In genomic region chr1:84872105-84872504, GRCm38 (mm10) we compare ENCODE assay signal across 15 mouse cellular contexts. TPM values are rescaled to one million over a fixed set of nuclear protein-coding genes. Genes with fewer than 3 reads are reported as not detected.
A peak's percentile ranks its signal among the peaks of the same experiment; 100 is the strongest.
DNase-seq lines count a peak whose midpoint lies in the region; ATAC-seq and TF ChIP-seq lines count a peak whose summit lies in the region.
"Had no signal": no experiment of that assay in that cellular context is flagged by ENCODE, and none has a peak within 500 bp of the region (broad histone marks: within the 10 kb centered on the region; RNA-seq: fewer than 3 reads in every experiment).

No protein-coding gene starts in this region.

- peaks cover 6% of the 10 kb centered on the region for H3K4me1 ChIP-seq in ES-Bruce4 (ENCODE audit: control insufficient read depth, insufficient read depth, low read length)
- no peaks in the 10 kb centered on the region; the same call in 1 of the 2 replicates for H3K4me1 ChIP-seq in intestine, embryonic 16.5 days (ENCODE audit: control insufficient read depth, insufficient read depth, low read length)
- peaks cover 4 to 12% of the 10 kb centered on the region in 2 experiments; a peak in 2 of 4 replicates for H3K4me1 ChIP-seq in liver, embryonic 14.5 days (replicated peaks; ENCODE audit: control insufficient read depth in 2 of 2, insufficient read depth in 2 of 2, low read length in 1 of 2)
- H3K4me1 ChIP-seq: hindbrain, embryonic 13.5 days had no signal

- no peak overlapping the region for H3K4me3 ChIP-seq in ES-Bruce4 (ENCODE audit: low read depth, low read length)
- no peak overlapping the region for H3K4me3 ChIP-seq in intestine, embryonic 16.5 days (ENCODE audit: low read length)
- H3K4me3 ChIP-seq in liver, embryonic 14.5 days (ENCODE audit: insufficient read depth in 1 of 2, low read depth in 2 of 2, low read length in 2 of 2): no peak overlapping the region
- H3K4me3 ChIP-seq: hindbrain, embryonic 13.5 days had no signal

- DNase-seq in kidney, postnatal 10 days: peak; percentile 49
- no peak for DNase-seq in liver, embryonic 14.5 days (ENCODE audit: low read depth in 3 of 3, low spot score in 3 of 3)
- no peak for DNase-seq in gastrocnemius, adult 8-10 months (ENCODE audit: low spot score in 2 of 2)
- no peak for DNase-seq in testis, postnatal 10 days (ENCODE audit: low spot score)
- no peak for DNase-seq in gastrocnemius, adult 18-20 months (ENCODE audit: low spot score)
- DNase-seq: adrenal gland, postnatal 14 days; B cell, adult 2 months; cerebellum, adult 9-11 months; embryo, embryonic 11 days; gastrocnemius, postnatal 10 days; heart, postnatal 10 days had no signal

- WGBS in intestine, embryonic 16.5 days: 14% methylated on average over 3 of the region's 3 CpGs
- WGBS in liver, embryonic 14.5 days (ENCODE audit: insufficient replicate concordance): 58% methylated on average over 3 of the region's 3 CpGs

- no peak overlapping the region for H3K4me2 ChIP-seq in intestine, embryonic 16.5 days (ENCODE audit: low read depth, low read length)
- H3K4me2 ChIP-seq in liver, embryonic 14.5 days (ENCODE audit: low read depth): no peak overlapping the region
- H3K4me2 ChIP-seq: hindbrain, embryonic 13.5 days had no signal

- H3K9me3 ChIP-seq in ES-Bruce4 (replicated peaks; ENCODE audit: control insufficient read depth, insufficient read depth, low read length, poor library complexity, severe bottlenecking): no peaks in the 10 kb centered on the region
- H3K9me3 ChIP-seq in intestine, embryonic 16.5 days (ENCODE audit: control insufficient read depth, low read length): no peaks in the 10 kb centered on the region
- no peaks in the 10 kb centered on the region for H3K9me3 ChIP-seq in liver, embryonic 14.5 days (ENCODE audit: control insufficient read depth, low read length)
- H3K9me3 ChIP-seq: hindbrain, embryonic 13.5 days had no signal

- H3K27ac ChIP-seq in ES-Bruce4 (ENCODE audit: insufficient read depth, low read length): peak overlapping the region; percentile 100
- H3K27ac ChIP-seq in intestine, embryonic 16.5 days (ENCODE audit: low read length): no peak overlapping the region
- H3K27ac ChIP-seq in liver, embryonic 14.5 days: no peak overlapping the region
- H3K27ac ChIP-seq: hindbrain, embryonic 13.5 days had no signal

- peak; percentile 49 for ATAC-seq in intestine, embryonic 16.5 days
- ATAC-seq in liver, embryonic 14.5 days (ENCODE audit: insufficient read depth): peak; percentile 48; the same call in 1 of the 2 replicates
- ATAC-seq: forebrain, embryonic 14.5 days had no signal

- H3K36me3 ChIP-seq in ES-Bruce4 (ENCODE audit: control insufficient read depth, insufficient read depth, low read length, poor library complexity, severe bottlenecking): no peaks in the 10 kb centered on the region
- H3K36me3 ChIP-seq in intestine, embryonic 16.5 days (ENCODE audit: control insufficient read depth, insufficient read depth, low read length): no peaks in the 10 kb centered on the region
- no peaks in the 10 kb centered on the region for H3K36me3 ChIP-seq in liver, embryonic 14.5 days (replicated peaks; ENCODE audit: control insufficient read depth, insufficient read depth, low read depth)
- H3K36me3 ChIP-seq: hindbrain, embryonic 13.5 days had no signal

- no peak for TF ChIP-seq POLR2A in ES-Bruce4 (IDR thresholded peaks at IDR 0.05; ENCODE audit: insufficient read depth, low read length)

- H3K9ac ChIP-seq in ES-Bruce4 (ENCODE audit: low read depth, poor library complexity, severe bottlenecking): no peak overlapping the region
- no peak overlapping the region; the same call in 1 of the 2 replicates for H3K9ac ChIP-seq in intestine, embryonic 16.5 days (ENCODE audit: low read depth, low read length)
- H3K9ac ChIP-seq in liver, embryonic 14.5 days (replicated peaks): no peak overlapping the region
- H3K9ac ChIP-seq: hindbrain, embryonic 13.5 days had no signal

- no peaks in the 10 kb centered on the region for H3K27me3 ChIP-seq in ES-Bruce4 (ENCODE audit: control insufficient read depth, insufficient read depth, low read length, poor library complexity, severe bottlenecking)
- no peaks in the 10 kb centered on the region for H3K27me3 ChIP-seq in intestine, embryonic 16.5 days (replicated peaks; ENCODE audit: control insufficient read depth, insufficient read depth, low read length)
- H3K27me3 ChIP-seq in liver, embryonic 14.5 days (ENCODE audit: control insufficient read depth, insufficient read depth, low read length): no peaks in the 10 kb centered on the region
- H3K27me3 ChIP-seq: hindbrain, embryonic 13.5 days had no signal

- no peak for TF ChIP-seq CTCF in ES-Bruce4 (IDR thresholded peaks at IDR 0.05; ENCODE audit: low read depth, low read length)
- TF ChIP-seq CTCF in liver, embryonic 14.5 days (IDR thresholded peaks at IDR 0.05; ENCODE audit: low read depth): no peak

- TF ChIP-seq EP300 in ES-Bruce4 (IDR thresholded peaks at IDR 0.05; ENCODE audit: insufficient read depth, low read depth, low read length): peak; percentile 86
- TF ChIP-seq EP300 in liver, embryonic 14.5 days (IDR thresholded peaks at IDR 0.05; ENCODE audit: low read depth): no peak

RNA-seq across cellular contexts. Expression of gene Trip12, which starts 31.8 kb away (rescaled TPM):
- 665 and 675 TPM in 2 replicates for polyA plus RNA-seq in ES-Bruce4 (2011; ENCODE audit: insufficient read depth, insufficient read length, low read depth, missing spikeins)
- polyA plus RNA-seq in intestine, embryonic 16.5 days (2015; fragmentation: Nextera tagmentation; extraction: Ambion mirVana): 34.5 and 42.9 TPM in 2 replicates
- 20.5 and 27.9 TPM in 2 replicates for polyA plus RNA-seq in liver, embryonic 14.5 days (2012; rRNA removed)
- 30.3 and 34.5 TPM in 2 replicates for polyA plus RNA-seq in liver, embryonic 14.5 days (2014; fragmentation: Nextera tagmentation; extraction: Ambion mirVana)
- total RNA-seq in gastrocnemius, adult 8-10 months (2022): 100 to 1,000 TPM; 184 to 209 (median 202) TPM
- total RNA-seq in gastrocnemius, adult 18-20 months (2021): 100 to 1,000 TPM; 178 to 197 TPM

RNA-seq across cellular contexts. Expression of gene Fbxo36, which starts 32.5 kb away (rescaled TPM):
- polyA plus RNA-seq in ES-Bruce4 (2011; ENCODE audit: insufficient read depth, insufficient read length, low read depth, missing spikeins): 11.1 and 13.5 TPM in 2 replicates
- 14.9 and 17.1 TPM in 2 replicates for polyA plus RNA-seq in intestine, embryonic 16.5 days (2015; fragmentation: Nextera tagmentation; extraction: Ambion mirVana)
- polyA plus RNA-seq in liver, embryonic 14.5 days (2012; rRNA removed): 3.9 and 4.0 TPM in 2 replicates
- 9.0 TPM in 2 replicates for polyA plus RNA-seq in liver, embryonic 14.5 days (2014; fragmentation: Nextera tagmentation; extraction: Ambion mirVana)
- total RNA-seq in gastrocnemius, adult 8-10 months (2022): 1 to 10 TPM; 1.6 to 4.5 (median 3.0) TPM
- total RNA-seq in gastrocnemius, adult 18-20 months (2021): 1 to 10 TPM; 3.0 to 3.6 TPM

Comparison
In these comparisons a context has a peak if more than half of its experiments do, and no peak if none do; other contexts are left out.
1. RNA of gene Trip12, which starts 31.8 kb away (polyA plus RNA-seq): 665 to 675 TPM in ES-Bruce4; 20.5 to 34.5 TPM in liver, embryonic 14.5 days and 34.5 to 42.9 TPM in intestine, embryonic 16.5 days; every median in the first group is over 10 times any median in the second.